8 mouse cellular contexts compared by ENCODE assay signal in the genomic region with DNA sequence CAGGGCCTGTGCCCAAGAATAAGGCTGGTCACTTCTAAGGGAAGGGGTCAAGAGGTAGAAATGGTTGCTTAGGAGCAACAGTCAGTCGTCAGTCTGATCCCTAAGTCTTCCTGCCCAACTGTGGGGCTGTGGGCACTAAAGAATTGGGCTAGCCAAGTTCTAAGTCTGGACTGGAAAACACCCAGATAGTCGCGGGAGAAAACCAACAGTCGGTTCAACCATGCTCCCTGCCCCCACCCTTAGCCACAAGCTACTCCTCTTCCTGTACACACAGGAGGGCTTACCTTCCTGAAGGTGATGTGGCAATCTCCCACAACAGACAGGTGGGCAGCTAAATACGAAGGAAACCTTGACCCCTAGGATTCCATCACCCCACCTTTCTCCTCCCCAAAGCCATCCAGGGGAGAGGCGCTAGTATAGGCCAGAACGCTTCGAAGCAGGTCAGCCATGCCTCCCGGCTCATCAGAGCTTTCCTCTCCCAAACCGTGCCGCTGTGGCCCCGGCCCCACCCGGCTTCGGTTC. TPM values are rescaled to one million over a fixed set of nuclear protein-coding genes. Genes with fewer than 3 reads are reported as not detected.
DNase-seq lines count a peak whose midpoint lies in the region; ATAC-seq and TF ChIP-seq lines count a peak whose summit lies in the region.

No protein-coding gene starts in this region.

- peak overlapping the region; percentile 77 for H3K9ac ChIP-seq in heart, embryonic 15.5 days
- H3K9ac ChIP-seq in liver, embryonic 13.5 days, result peak overlapping the region; percentile 74

- H3K4me2 ChIP-seq in heart, embryonic 15.5 days, result peak overlapping the region; percentile 99
- peak overlapping the region; percentile 96 for H3K4me2 ChIP-seq in liver, embryonic 13.5 days

- H3K27me3 ChIP-seq in testis, adult 2 months (ENCODE audit: control insufficient read depth, insufficient read depth, low read length), result no peaks in the 10 kb centered on the region
- peaks cover 12% of the 10 kb centered on the region for H3K27me3 ChIP-seq in heart, embryonic 15.5 days
- H3K27me3 ChIP-seq in liver, embryonic 13.5 days, result peaks cover 30% of the 10 kb centered on the region

- H3K36me3 ChIP-seq in testis, adult 2 months (ENCODE audit: control insufficient read depth, insufficient read depth, low read length), result no peaks in the 10 kb centered on the region
- H3K36me3 ChIP-seq in heart, embryonic 15.5 days, result no peaks in the 10 kb centered on the region
- no peaks in the 10 kb centered on the region for H3K36me3 ChIP-seq in liver, embryonic 13.5 days

- TF ChIP-seq CTCF in testis, adult 2 months (IDR thresholded peaks at IDR 0.05; ENCODE audit: control insufficient read depth, insufficient read depth, insufficient replicate concordance, low read depth, low read length), result no peak

- H3K4me1 ChIP-seq in testis, adult 2 months (ENCODE audit: control insufficient read depth, insufficient read depth, low read length), result peaks cover 3% of the 10 kb centered on the region
- H3K4me1 ChIP-seq in heart, embryonic 15.5 days (replicated peaks), result peaks cover 16% of the 10 kb centered on the region
- peaks cover 32% of the 10 kb centered on the region for H3K4me1 ChIP-seq in liver, embryonic 13.5 days (replicated peaks)

- WGBS in heart, embryonic 15.5 days, result 16% methylated on average over 14 of the region's 14 CpGs
- 6% methylated on average over 14 of the region's 14 CpGs for WGBS in liver, embryonic 13.5 days (ENCODE audit: insufficient replicate concordance)

- TF ChIP-seq POLR2A in testis, adult 2 months (IDR thresholded peaks at IDR 0.05; ENCODE audit: control insufficient read depth, low read depth, low read length), result no peak

- peak; percentile 3; the same call in 1 of the 2 replicates for ATAC-seq in cerebellum, adult (ENCODE audit: insufficient number of reproducible peaks, low FRiP score, low TSS enrichment)
- ATAC-seq in heart, embryonic 15.5 days (replicated peaks; ENCODE audit: insufficient number of reproducible peaks, insufficient read depth, low FRiP score, low read depth), result peak; percentile 2; the same call in 1 of the 2 replicates
- peak; percentile 2; the same call in 1 of the 2 replicates for ATAC-seq in liver, embryonic 13.5 days (ENCODE audit: low read depth)

- no peak for DNase-seq in cerebellum, adult 8-10 months
- no peak for DNase-seq in testis, postnatal 10 days (ENCODE audit: low spot score)
- no peak for DNase-seq in liver, embryonic 13.5 days
- peak; percentile 35 for DNase-seq in retina, embryonic 14.5 days (ENCODE audit: low spot score)
- DNase-seq in left cerebral cortex, adult 8-10 months (ENCODE audit: low spot score in 2 of 2), result no peak

- H3K27ac ChIP-seq in testis, adult 2 months (ENCODE audit: control insufficient read depth, insufficient read depth, low read depth, low read length), result no peak overlapping the region
- H3K27ac ChIP-seq in heart, embryonic 15.5 days, result peak overlapping the region; percentile 70; the same call in 1 of the 2 replicates
- peak overlapping the region; percentile 32 for H3K27ac ChIP-seq in liver, embryonic 13.5 days

- H3K9me3 ChIP-seq in heart, embryonic 15.5 days (replicated peaks), result no peaks in the 10 kb centered on the region
- no peaks in the 10 kb centered on the region for H3K9me3 ChIP-seq in liver, embryonic 13.5 days (replicated peaks)

- H3K4me3 ChIP-seq in testis, adult 2 months (ENCODE audit: control insufficient read depth, low read depth, low read length), result peak overlapping the region; percentile 34; the same call in 1 of the 2 replicates
- H3K4me3 ChIP-seq in heart, embryonic 15.5 days, result peak overlapping the region; percentile 81
- peak overlapping the region; percentile 70 for H3K4me3 ChIP-seq in liver, embryonic 13.5 days (replicated peaks)

RNA-seq across cellular contexts. Expression of gene Cyfip2, which starts 1.4 kb away (rescaled TPM):
- polyA plus RNA-seq in testis, adult 2 months (2012; rRNA removed), result 1.6 TPM in 2 replicates
- 7.2 and 12.1 TPM in 2 replicates for polyA plus RNA-seq in heart, embryonic 15.5 days (2015; fragmentation: Nextera tagmentation; extraction: Ambion mirVana)
- 2.8 and 3.4 TPM in 2 replicates for polyA plus RNA-seq in liver, embryonic 13.5 days (2015; fragmentation: Nextera tagmentation; extraction: Ambion mirVana)
- total RNA-seq in left cerebral cortex, adult 8-10 months (2022), result 100 to 1,000 TPM; 534 to 625 (median 593) TPM
